Mouse (Mus musculus) neural tube, embryonic 11.5 days (tissue): Measurements from ENCODE around the gene Pofut2. TPM values are rescaled to one million over a fixed set of nuclear protein-coding genes. Genes with fewer than 3 reads are reported as not detected.
"Not testable (repeated sequence)": the region's sequence is repeated elsewhere in the genome, so short reads cannot be mapped to it uniquely, and the experiment has no call there.

Source experiments
- ATAC-seq: fragments of 200-750 bp; cut with Nextera tagmentation; 2 replicates; pipeline ENCODE4 v1.8.0; 2017; ENCODE audit warnings: moderate number of reproducible peaks, mild to moderate bottlenecking, moderate TSS enrichment, moderate library complexity; ENCODE audit not compliant: insufficient read depth, low FRiP score, low TSS enrichment
- DNase-seq: peaks from one replicate; pipeline ENCODE4 v3.0.0-alpha.2; 2015; ENCODE audit warnings: low spot score
- H3K27ac ChIP-seq: fragments of 300-500 bp; sonication (generic); 2 replicates; pipeline ENCODE4 v1.5.1; 2014; ENCODE audit warnings: low read depth, mild to moderate bottlenecking, low read length
- H3K27me3 ChIP-seq: fragments of 300-500 bp; sonication (generic); 2 replicates; pipeline ENCODE4 v1.6.1; 2014; ENCODE audit warnings: mild to moderate bottlenecking, low read length, mixed read lengths; ENCODE audit not compliant: control insufficient read depth, insufficient read depth
- H3K36me3 ChIP-seq: fragments of 300-500 bp; sonication (generic); 2 replicates; pipeline ENCODE4 v1.6.1; 2014; ENCODE audit warnings: mild to moderate bottlenecking, low read length, moderate library complexity, mixed read lengths; ENCODE audit not compliant: control insufficient read depth, insufficient read depth
- H3K4me1 ChIP-seq: fragments of 300-500 bp; sonication (generic); 2 replicates; pipeline ENCODE4 v1.6.1; 2014; ENCODE audit warnings: low read length, mixed read lengths; ENCODE audit not compliant: control insufficient read depth, insufficient read depth
- H3K4me2 ChIP-seq: fragments of 300-500 bp; sonication (generic); 2 replicates; pipeline ENCODE4 v1.6.1; 2014; ENCODE audit warnings: low read depth, mild to moderate bottlenecking, moderate library complexity
- H3K4me3 ChIP-seq: fragments of 300-500 bp; sonication (generic); 2 replicates; pipeline ENCODE4 v1.5.1; 2014; ENCODE audit warnings: low read depth, low read length
- H3K9ac ChIP-seq: fragments of 300-500 bp; sonication (generic); 2 replicates; pipeline ENCODE4 v1.6.1; 2014; ENCODE audit warnings: mild to moderate bottlenecking, low read length
- H3K9me3 ChIP-seq: fragments of 300-500 bp; sonication (generic); 2 replicates; pipeline ENCODE4 v1.6.1; 2016; ENCODE audit warnings: low read length; ENCODE audit not compliant: control insufficient read depth
- WGBS: fragments of 180-500 bp; shearing (Covaris S2); extraction: QIAGEN DNeasy Blood & Tissue Kit; methylation state at CpG from one replicate; pipeline ENCODE4 v1.1.7; 2014; 5-methylcytosine and 5-hydroxymethylcytosine counted together
- polyA plus RNA-seq: library from polyadenylated mRNA; unstranded; fragments of >200 nt; fragmentation: Nextera tagmentation; extraction: Ambion mirVana; gene quantifications from 2 replicates; pipeline ENCODE4 v1.2.1, GENCODE M21; 2014

Gene Pofut2
- polyA plus RNA-seq, 1 experiment from 2014 or later, result 77.8 TPM

GRCm38 (mm10) chr10:77267027-77267426, 8.0 kb downstream of the Pofut2 start:
- ATAC-seq, result no peak
- WGBS, result 87% methylated on average over 14 of the region's 14 CpGs
- H3K36me3 ChIP-seq, result peaks cover 34% of the 10 kb centered on the region

GRCm38 (mm10) chr10:77269129-77269528, 10.1 kb downstream of the Pofut2 start:
- WGBS, result 80% methylated on average over 7 of the region's 7 CpGs
- no peak for ATAC-seq
- H3K36me3 ChIP-seq, result peaks cover 29% of the 10 kb centered on the region
- no peak overlapping the region for H3K4me3 ChIP-seq
- no peaks in the 10 kb centered on the region for H3K9me3 ChIP-seq
- no peaks in the 10 kb centered on the region for H3K27me3 ChIP-seq
- no peak overlapping the region for H3K27ac ChIP-seq
- no peak overlapping the region for H3K9ac ChIP-seq
- no peak for DNase-seq
- H3K4me1 ChIP-seq, result no peaks in the 10 kb centered on the region
- H3K4me2 ChIP-seq, result no peak overlapping the region

More at GRCm38 (mm10) chr10:77267027-77267426, 8.0 kb downstream of the Pofut2 start:
- H3K27ac ChIP-seq, result no peak overlapping the region
- H3K4me3 ChIP-seq, result no peak overlapping the region
- no peaks in the 10 kb centered on the region for H3K4me1 ChIP-seq
- DNase-seq, result no peak
- H3K4me2 ChIP-seq, result no peak overlapping the region
- H3K9ac ChIP-seq, result no peak overlapping the region
- H3K9me3 ChIP-seq, result no peaks in the 10 kb centered on the region
- no peaks in the 10 kb centered on the region for H3K27me3 ChIP-seq

DNA sequence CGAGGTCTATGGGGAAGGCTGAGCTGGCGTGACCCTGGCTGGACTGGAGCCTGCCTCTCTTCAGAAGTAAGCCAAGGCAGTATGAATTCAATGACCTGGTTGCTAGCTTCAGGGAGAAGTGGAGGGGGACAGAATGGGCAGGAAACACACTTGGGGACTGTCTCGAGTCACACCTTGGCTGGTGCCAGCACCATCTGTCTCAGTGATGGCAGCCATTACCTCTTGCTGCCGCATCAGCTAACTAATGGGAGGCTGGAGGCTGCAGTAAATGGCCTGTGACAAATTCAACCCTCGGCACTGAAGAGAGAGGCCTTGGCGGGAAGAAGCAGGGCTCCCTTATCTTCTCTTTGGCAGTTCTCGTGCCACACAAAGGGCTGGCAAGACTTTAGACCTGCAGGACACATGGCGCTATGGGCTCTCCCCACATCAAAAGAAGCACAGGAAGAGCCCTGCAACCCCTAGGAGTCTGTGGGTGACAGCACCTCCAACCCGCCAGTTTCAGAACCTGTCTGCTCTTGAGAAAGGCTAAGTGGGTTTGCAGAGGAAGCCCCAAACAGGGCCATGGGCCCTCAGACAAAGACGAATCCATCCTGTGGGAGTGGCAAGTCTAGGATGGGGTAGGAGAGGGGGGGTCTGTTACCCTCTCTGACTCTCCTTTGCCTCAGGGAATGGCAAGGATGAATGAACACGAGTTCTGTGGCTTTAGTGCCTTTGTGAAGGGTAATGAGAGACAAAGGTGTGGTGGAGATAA, 14.1 kb downstream of the Pofut2 start:
- Histone ChIP-seq H3K27me3 (no peaks in the 10 kb centered on the region), H3K9ac (no peak overlapping the region), H3K4me3 (no peak overlapping the region), H3K4me2 (no peak overlapping the region), H3K4me1 (no peaks in the 10 kb centered on the region), H3K36me3 (peaks cover 11% of the 10 kb centered on the region), H3K27ac (no peak overlapping the region), H3K9me3 (no peaks in the 10 kb centered on the region)
- ATAC-seq (no peak), DNase-seq (no peak)
- WGBS, result 49% methylated on average over 11 of the region's 11 CpGs

GRCm38 (mm10) chr10:77273798-77274197, 14.8 kb downstream of the Pofut2 start:
- no peak overlapping the region for H3K4me2 ChIP-seq
- no peak overlapping the region for H3K9ac ChIP-seq
- no peaks in the 10 kb centered on the region for H3K9me3 ChIP-seq
- H3K4me1 ChIP-seq, result no peaks in the 10 kb centered on the region
- no peak for ATAC-seq
- no peak overlapping the region for H3K27ac ChIP-seq
- peaks cover 7% of the 10 kb centered on the region for H3K36me3 ChIP-seq
- no peak for DNase-seq
- no peaks in the 10 kb centered on the region for H3K27me3 ChIP-seq
- no peak overlapping the region for H3K4me3 ChIP-seq

- not testable (repeated sequence) for H3K27ac ChIP-seq, H3K9me3 ChIP-seq, H3K4me1 ChIP-seq, H3K36me3 ChIP-seq, H3K4me2 ChIP-seq, H3K27me3 ChIP-seq, ATAC-seq, H3K9ac ChIP-seq, DNase-seq, H3K4me3 ChIP-seq
- WGBS, result 79% methylated on average over 1 of the region's 1 CpGs
Measured at GRCm38 (mm10) chr10:77282085-77282484, 23.1 kb downstream of the Pofut2 start.

DNA sequence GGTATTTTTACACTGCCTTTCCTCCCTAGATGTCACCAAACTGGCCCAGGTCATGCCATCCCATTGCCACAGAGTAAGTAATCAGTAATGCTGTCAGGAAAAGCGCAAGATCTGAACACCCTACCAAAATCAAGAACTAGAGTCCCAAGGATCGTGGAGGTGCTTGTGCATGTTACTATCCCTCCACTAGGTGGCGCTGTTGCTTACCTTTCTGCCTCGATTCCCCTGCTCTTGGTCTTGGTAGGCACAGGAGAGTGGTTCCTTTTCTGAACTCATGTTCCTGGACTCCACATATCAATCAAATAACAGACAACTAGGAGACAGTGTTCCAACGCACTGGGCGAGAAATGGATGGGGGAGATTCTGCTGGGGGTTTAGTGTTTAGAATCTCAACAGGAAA, 23.8 kb downstream of the Pofut2 start:
- DNase-seq, result peak; percentile 75

DNA sequence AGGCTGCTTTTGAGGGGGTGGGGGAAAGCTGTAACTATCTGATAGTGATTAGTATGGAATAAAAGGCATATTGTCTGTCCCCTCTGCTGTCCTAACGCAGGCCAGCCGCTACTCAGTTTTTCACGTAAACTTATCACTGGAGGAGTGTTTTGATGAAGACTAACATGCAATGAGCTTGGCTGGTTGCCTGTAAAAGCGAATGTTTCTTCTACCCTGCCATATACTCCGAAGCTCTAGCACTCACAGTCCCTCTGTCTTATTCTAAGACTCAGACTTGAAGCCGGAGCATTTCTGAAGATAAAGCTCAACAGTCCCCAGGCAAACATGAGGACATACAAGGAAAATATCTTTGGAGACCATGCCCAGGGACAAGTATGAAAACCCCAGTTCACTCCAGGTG, 25.8 kb downstream of the Pofut2 start:
- Histone ChIP-seq H3K4me3 (no peak overlapping the region), H3K4me2 (no peak overlapping the region), H3K27ac (no peak overlapping the region), H3K9ac (no peak overlapping the region), H3K27me3 (no peaks in the 10 kb centered on the region), H3K36me3 (no peaks in the 10 kb centered on the region), H3K4me1 (0 out of 2 replicates have a peak, but pooled peaks cover 2% of the 10 kb centered on the region), H3K9me3 (no peaks in the 10 kb centered on the region)
- 84% methylated on average over 6 of the region's 6 CpGs for WGBS
- DNase-seq, result no peak
- ATAC-seq, result no peak

More for the DNA sequence above, 23.8 kb downstream of the Pofut2 start:
- Histone ChIP-seq H3K4me1 (0 out of 2 replicates have a peak, but pooled peaks cover 2% of the 10 kb centered on the region), H3K9me3 (no peaks in the 10 kb centered on the region), H3K4me3 (no peak overlapping the region), H3K27ac (no peak overlapping the region), H3K9ac (no peak overlapping the region), H3K4me2 (no peak overlapping the region), H3K36me3 (no peaks in the 10 kb centered on the region), H3K27me3 (no peaks in the 10 kb centered on the region)
- WGBS, result 28% methylated on average over 6 of the region's 6 CpGs
- no peak for ATAC-seq

DNA sequence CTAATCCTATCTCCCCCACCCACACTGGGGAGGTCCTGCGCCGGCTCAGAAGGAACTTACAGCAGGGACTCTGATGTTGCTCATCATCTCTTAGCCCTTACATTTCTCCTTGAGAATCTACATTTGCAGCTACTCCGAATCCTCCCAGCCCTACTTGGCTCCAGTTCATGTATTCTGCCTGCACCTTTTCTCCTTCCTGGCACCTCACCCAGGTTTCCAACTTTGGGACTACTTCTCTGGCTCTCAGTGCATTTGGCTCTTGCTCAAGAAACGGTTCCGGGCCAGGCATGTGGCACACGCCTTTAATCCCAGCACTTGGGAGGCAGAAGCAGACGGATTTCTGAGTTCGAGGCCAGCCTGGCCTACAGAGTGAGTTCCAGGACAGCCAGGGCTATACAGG, 28.6 kb downstream of the Pofut2 start:
- Histone ChIP-seq H3K4me2 (no peak overlapping the region), H3K9me3 (no peaks in the 10 kb centered on the region), H3K9ac (no peak overlapping the region), H3K4me3 (no peak overlapping the region), H3K27me3 (no peaks in the 10 kb centered on the region), H3K36me3 (no peaks in the 10 kb centered on the region), H3K4me1 (0 out of 2 replicates have a peak, but pooled peaks cover 2% of the 10 kb centered on the region), H3K27ac (no peak overlapping the region)
- WGBS, result 93% methylated on average over 8 of the region's 8 CpGs
- ATAC-seq (no peak), DNase-seq (no peak)

DNA sequence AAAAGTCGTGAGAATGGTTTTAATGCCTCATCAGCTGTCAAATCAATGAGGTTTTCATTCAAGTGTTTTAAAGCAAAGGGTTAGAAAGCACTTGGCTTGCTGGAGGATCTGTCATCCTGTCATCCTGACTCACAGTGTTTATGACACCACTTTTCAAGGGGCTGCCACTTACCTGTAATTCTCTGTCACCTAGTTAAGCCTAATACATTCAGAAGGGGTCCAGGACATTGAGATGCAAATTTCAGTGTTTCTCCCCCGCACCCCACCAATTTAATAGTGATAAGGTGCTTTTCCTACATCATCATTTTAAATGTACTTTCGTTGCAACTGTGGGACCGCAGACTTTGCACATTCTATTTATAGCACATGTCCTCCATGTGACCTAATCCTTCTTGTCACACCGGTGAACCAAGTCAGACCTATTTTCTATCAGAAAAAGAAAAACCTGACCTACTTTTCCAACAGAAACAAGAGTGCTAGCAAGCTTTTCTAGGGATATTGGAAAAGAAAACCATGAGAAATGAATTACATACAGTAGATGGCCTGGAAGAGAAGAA, 29.7 kb downstream of the Pofut2 start:
- Histone ChIP-seq H3K9ac (no peak overlapping the region), H3K4me1 (0 out of 2 replicates have a peak, but pooled peaks cover 2% of the 10 kb centered on the region), H3K36me3 (no peaks in the 10 kb centered on the region), H3K4me3 (no peak overlapping the region), H3K4me2 (no peak overlapping the region), H3K27me3 (no peaks in the 10 kb centered on the region), H3K9me3 (no peaks in the 10 kb centered on the region), H3K27ac (no peak overlapping the region)
- no peak for DNase-seq
- ATAC-seq, result no peak
- WGBS, result 71% methylated on average over 5 of the region's 5 CpGs
